Mouse (Mus musculus) CH12.LX (cell line): Measurements from ENCODE around the gene Ncoa6. TPM values are rescaled to one million over a fixed set of nuclear protein-coding genes. Genes with fewer than 3 reads are reported as not detected.

Experiments used
- DNase-seq: peaks from one replicate; pipeline ENCODE4 v3.0.0-alpha.2; 2013; ENCODE audit errors: extremely low read depth
- H3K27ac ChIP-seq: 2 replicates; pipeline ENCODE4 v1.5.1; 2012; ENCODE audit warnings: low read depth, mild to moderate bottlenecking, control low read depth, moderate library complexity; ENCODE audit not compliant: insufficient read depth
- H3K27me3 ChIP-seq: replicated peaks from 2 replicates; pipeline ENCODE3; 2012; ENCODE audit warnings: inconsistent platforms
- H3K36me3 ChIP-seq, 2 experiments: replicated peaks in 1 of 2; 2 replicates each; pipeline versions ENCODE3 to v1.6.1; 2012; ENCODE audit warnings: inconsistent platforms in 1 of 2, low read length in 1 of 2, mild to moderate bottlenecking in 1 of 2, mixed read lengths in 1 of 2, moderate library complexity in 1 of 2; ENCODE audit not compliant: control insufficient read depth in 1 of 2, insufficient read depth in 1 of 2
- H3K4me1 ChIP-seq, 2 experiments: 2 replicates each; pipeline ENCODE4 v1.6.1; 2012; ENCODE audit warnings: inconsistent platforms in 1 of 2, moderate library complexity in 1 of 2; ENCODE audit not compliant: insufficient read depth in 2 of 2, control insufficient read depth in 1 of 2
- H3K4me2 ChIP-seq: 2 replicates; pipeline ENCODE4 v1.6.1; 2012; ENCODE audit warnings: low read depth, mild to moderate bottlenecking, control low read depth; ENCODE audit not compliant: poor library complexity, insufficient read depth, severe bottlenecking
- H3K4me3 ChIP-seq, 3 experiments: fragments of 150-350 bp in 1 of 3; sonication (generic) in 1 of 3; replicated peaks in 1 of 3; 2 replicates each; pipeline versions ENCODE3 to v1.5.1; 2011 to 2012; ENCODE audit warnings: low read depth in 2 of 3, low read length in 2 of 3, mild to moderate bottlenecking in 2 of 3, moderate library complexity in 2 of 3, control low read depth in 1 of 3, improper control_type of control experiment in 1 of 3, inconsistent platforms in 1 of 3, mixed read lengths in 1 of 3; ENCODE audit not compliant: poor library complexity in 1 of 3
- H3K79me2 ChIP-seq: replicated peaks from 2 replicates; pipeline ENCODE4 v1.6.1; 2012; ENCODE audit warnings: mild to moderate bottlenecking, moderate library complexity; ENCODE audit not compliant: control insufficient read depth, poor library complexity, insufficient read depth, severe bottlenecking; ENCODE audit errors: extremely low read depth
- H3K9ac ChIP-seq: 2 replicates; pipeline ENCODE4 v1.6.1; 2012; ENCODE audit warnings: low read depth, mild to moderate bottlenecking, control low read depth, moderate library complexity; ENCODE audit not compliant: insufficient read depth
- H3K9me3 ChIP-seq: replicated peaks from 2 replicates; pipeline ENCODE3; 2012; ENCODE audit warnings: low read length, inconsistent platforms, mixed read lengths
- BHLHE40 ChIP-seq: IDR thresholded peaks from 2 replicates; pipeline ENCODE4 v1.6.1; 2011; ENCODE audit warnings: mild to moderate bottlenecking, low read depth, low read length, improper control_type of control experiment
- CTCF ChIP-seq, 2 experiments: IDR thresholded peaks in 1 of 2; conservative IDR thresholded peaks in 1 of 2; 2 replicates each; pipeline ENCODE4 v1.5.1; 2011 to 2012; ENCODE audit warnings: low read depth in 2 of 2, low read length in 2 of 2, improper control_type of control experiment in 1 of 2, inconsistent platforms in 1 of 2, mild to moderate bottlenecking in 1 of 2, moderate library complexity in 1 of 2
- E2F4 ChIP-seq: IDR thresholded peaks from 2 replicates; pipeline ENCODE4 v1.6.1; 2011; ENCODE audit warnings: low read depth, low read length, improper control_type of control experiment; ENCODE audit not compliant: insufficient replicate concordance
- EP300 ChIP-seq: IDR thresholded peaks from 2 replicates; pipeline ENCODE4 v1.6.1; 2011; ENCODE audit warnings: low read length, improper control_type of control experiment
- ETS1 ChIP-seq: conservative IDR thresholded peaks from 2 replicates; pipeline ENCODE4 v1.6.1; 2012; ENCODE audit warnings: low read depth, mild to moderate bottlenecking, inconsistent platforms, low read length, improper control_type of control experiment, moderate library complexity
- GABPA ChIP-seq: IDR thresholded peaks from 2 replicates; pipeline ENCODE4 v1.6.1; 2012; ENCODE audit warnings: low read depth, low read length, improper control_type of control experiment, inconsistent platforms; ENCODE audit not compliant: insufficient replicate concordance
- HCFC1 ChIP-seq: IDR thresholded peaks from 2 replicates; pipeline ENCODE4 v1.6.1; 2012; ENCODE audit warnings: low read depth, mild to moderate bottlenecking, inconsistent platforms, low read length, improper control_type of control experiment
- JUN ChIP-seq: IDR thresholded peaks from 2 replicates; pipeline ENCODE4 v1.6.1; 2011; ENCODE audit warnings: low read depth, mild to moderate bottlenecking, low read length, improper control_type of control experiment, moderate library complexity; ENCODE audit not compliant: insufficient read depth
- KAT2A ChIP-seq: IDR thresholded peaks from 2 replicates; pipeline ENCODE4 v1.6.1; 2012; ENCODE audit warnings: low read length, improper control_type of control experiment, inconsistent platforms; ENCODE audit not compliant: insufficient replicate concordance
- MAFK ChIP-seq: IDR thresholded peaks from 2 replicates; pipeline ENCODE4 v1.6.1; 2011; ENCODE audit warnings: low read length, improper control_type of control experiment; ENCODE audit not compliant: insufficient replicate concordance
- MAX ChIP-seq: IDR thresholded peaks from 2 replicates; pipeline ENCODE4 v1.6.1; 2011; ENCODE audit warnings: low read length, improper control_type of control experiment
- MAZ ChIP-seq: IDR thresholded peaks from 2 replicates; pipeline ENCODE4 v1.6.1; 2012; ENCODE audit warnings: low read depth, mild to moderate bottlenecking, inconsistent platforms, low read length, improper control_type of control experiment, moderate library complexity
- MEF2A ChIP-seq: IDR thresholded peaks from 2 replicates; pipeline ENCODE4 v1.6.1; 2014; ENCODE audit warnings: low read depth, mild to moderate bottlenecking, inconsistent platforms, low read length, improper control_type of control experiment, borderline replicate concordance
- MYC ChIP-seq: IDR thresholded peaks from 2 replicates; pipeline ENCODE4 v1.6.1; 2011; ENCODE audit warnings: low read depth, mild to moderate bottlenecking, improper control_type of control experiment, low read length
- NELFE ChIP-seq: IDR thresholded peaks from 2 replicates; pipeline ENCODE4 v1.6.1; 2011; ENCODE audit warnings: low read depth, low read length, improper control_type of control experiment
- NRF1 ChIP-seq: IDR thresholded peaks from 2 replicates; pipeline ENCODE4 v1.6.1; 2014; ENCODE audit warnings: low read depth, mild to moderate bottlenecking, inconsistent platforms, low read length, improper control_type of control experiment, moderate library complexity
- PAX5 ChIP-seq: IDR thresholded peaks from 2 replicates; pipeline ENCODE4 v1.6.1; 2012; ENCODE audit warnings: low read length, inconsistent platforms, mixed read lengths
- POLR2AphosphoS2 ChIP-seq: IDR thresholded peaks from 2 replicates; pipeline ENCODE4 v1.6.1; 2011; ENCODE audit warnings: low read depth, low read length, improper control_type of control experiment
- RAD21 ChIP-seq: IDR thresholded peaks from 2 replicates; pipeline ENCODE4 v1.6.1; 2011; ENCODE audit warnings: low read depth, mild to moderate bottlenecking, low read length, improper control_type of control experiment, moderate library complexity
- RCOR1 ChIP-seq: conservative IDR thresholded peaks from 2 replicates; pipeline ENCODE4 v1.6.1; 2012; ENCODE audit warnings: low read depth, mild to moderate bottlenecking, inconsistent platforms, low read length, improper control_type of control experiment
- SIN3A ChIP-seq: IDR thresholded peaks from 2 replicates; pipeline ENCODE4 v1.6.1; 2012; ENCODE audit warnings: low read length, improper control_type of control experiment, inconsistent platforms
- TBP ChIP-seq: conservative IDR thresholded peaks from 2 replicates; pipeline ENCODE4 v1.6.1; 2011; ENCODE audit warnings: low read depth, low read length, improper control_type of control experiment
- TCF12 ChIP-seq: IDR thresholded peaks from 2 replicates; pipeline ENCODE4 v1.6.1; 2014; ENCODE audit warnings: low read depth, mild to moderate bottlenecking, inconsistent platforms, low read length, improper control_type of control experiment
- UBTF ChIP-seq: IDR thresholded peaks from 2 replicates; pipeline ENCODE4 v1.6.1; 2012; ENCODE audit warnings: low read depth, mild to moderate bottlenecking, inconsistent platforms, low read length, improper control_type of control experiment, moderate library complexity
- ZKSCAN1 ChIP-seq: IDR thresholded peaks from 2 replicates; pipeline ENCODE4 v1.6.1; 2012; ENCODE audit warnings: low read depth, inconsistent platforms, low read length, improper control_type of control experiment, borderline replicate concordance
- ZMIZ1 ChIP-seq: IDR thresholded peaks from 2 replicates; pipeline ENCODE4 v1.6.1; 2012; ENCODE audit warnings: low read depth, mild to moderate bottlenecking, inconsistent platforms, low read length, improper control_type of control experiment
- dilution Hi-C: fragments of 300-500 bp; cut with MboI; formaldehyde crosslinking; loops from 2 replicates; pipeline ENCODE4 v1.14.3; 2020; ENCODE audit warnings: low sequenced_read_pairs; ENCODE audit not compliant: extremely low pct_unique_long_range_greater_than_20kb, extremely low pct_ligation_motif_present
- in situ Hi-C: fragments of 300-500 bp; cut with MboI; formaldehyde crosslinking; loops from 3 replicates; pipeline ENCODE4 v1.14.3; 2019; ENCODE audit warnings: low sequenced_read_pairs, low pct_ligation_motif_present, low pct_unique_long_range_greater_than_20kb, mixed read lengths
- polyA plus RNA-seq: library from polyadenylated mRNA; unstranded; fragments of >175 nt; gene quantifications from 2 replicates; pipeline ENCODE4 v1.2.1, GENCODE M21; 2012; ENCODE audit warnings: low read depth; ENCODE audit not compliant: insufficient read length
- total RNA-seq, 2 experiments: library from RNA; depleted of rRNA; stranded (reverse); fragments of 300-350 nt in 1 of 2; fragments of >200 nt in 1 of 2; gene quantifications; 2 replicates each; pipeline ENCODE4 v1.2.3; 2012 to 2014

Ncoa6 gene
- total and polyA plus RNA-seq, 3 experiments = 5.4 to 20.6 (median 5.9) TPM

GRCm38 (mm10) chr2:155388573-155388972 is 85.1 kb downstream of the Ncoa6 start:
- dilution Hi-C loops (no loop called here), in situ Hi-C loops (loop anchor here (5.0 to 25.0 kb wide), 2 partner anchors 151 to 301 kb away; partner anchors contain the start of gene Dynlrb1)
- H3K27me3 ChIP-seq = no peaks in the 10 kb centered on the region
- H3K27ac ChIP-seq = no peak overlapping the region
- H3K4me3 ChIP-seq = no peak overlapping the region
- TF ChIP-seq TBP (no peak), GABPA (no peak), MAFK (no peak)
- no peak overlapping the region for H3K4me2 ChIP-seq
- H3K79me2 ChIP-seq = no peaks in the 10 kb centered on the region
- H3K9me3 ChIP-seq = no peaks in the 10 kb centered on the region
- no peaks in the 10 kb centered on the region; a peak in 1 of 4 replicates for H3K4me1 ChIP-seq
- peaks cover 14 to 59% of the 10 kb centered on the region in 2 experiments for H3K36me3 ChIP-seq
- no peak overlapping the region for H3K9ac ChIP-seq
- DNase-seq = no peak

GRCm38 (mm10) chr2:155387052-155387451 is 86.6 kb downstream of the Ncoa6 start:
- Histone ChIP-seq H3K4me2 (no peak overlapping the region), H3K27me3 (no peaks in the 10 kb centered on the region), H3K9ac (no peak overlapping the region), H3K4me1 (peaks cover 0 to 11% of the 10 kb centered on the region in 2 experiments; a peak in 3 of 4 replicates), H3K9me3 (no peaks in the 10 kb centered on the region), H3K27ac (no peak overlapping the region), H3K36me3 (peaks cover 14 to 52% of the 10 kb centered on the region in 2 experiments), H3K4me3 (no peak overlapping the region), H3K79me2 (no peaks in the 10 kb centered on the region)
- no peak for TF ChIP-seq TCF12
- no peak for TF ChIP-seq KAT2A
- no peak for TF ChIP-seq GABPA
- no peak for TF ChIP-seq NELFE
- no peak for TF ChIP-seq POLR2AphosphoS2
- no peak for TF ChIP-seq HCFC1
- DNase-seq = no peak
- in situ Hi-C loops (loop anchor here (5.0 to 25.0 kb wide), 2 partner anchors 150 to 300 kb away; partner anchors contain the start of gene Dynlrb1), dilution Hi-C loops (no loop called here)

GRCm38 (mm10) chr2:155386534-155386899 is 87.2 kb downstream of the Ncoa6 start:
- H3K36me3 ChIP-seq = peaks cover 14 to 51% of the 10 kb centered on the region in 2 experiments
- in situ Hi-C loops (loop anchor here (5.0 to 25.0 kb wide), 2 partner anchors 149 to 299 kb away; partner anchors contain the start of gene Dynlrb1), dilution Hi-C loops (no loop called here)
- H3K4me1 ChIP-seq = peaks cover 0 to 11% of the 10 kb centered on the region in 2 experiments; a peak in 3 of 4 replicates
- no peak overlapping the region for H3K4me3 ChIP-seq
- no peak overlapping the region for H3K27ac ChIP-seq
- no peak for TF ChIP-seq CTCF (conservative IDR thresholded peaks at IDR 0.05 in 1 of 2, IDR thresholded peaks at IDR 0.05 in 1 of 2; ENCODE audit: low read depth in 2 of 2, low read length in 2 of 2)
- no peak for TF ChIP-seq MAX
- no peak for TF ChIP-seq MAZ
- TF ChIP-seq MYC = no peak
- TF ChIP-seq NRF1 = no peak
- no peak for TF ChIP-seq MEF2A
- no peak for TF ChIP-seq RCOR1
- TF ChIP-seq ETS1 = no peak
- TF ChIP-seq E2F4 = no peak
- TF ChIP-seq RAD21 = no peak
- TF ChIP-seq SIN3A = no peak
- no peak for TF ChIP-seq EP300
- TF ChIP-seq PAX5 = no peak
- TF ChIP-seq ZMIZ1 = no peak
- TF ChIP-seq BHLHE40 = no peak
- TF ChIP-seq ZKSCAN1 = no peak
- TF ChIP-seq NELFE = no peak
- no peak for TF ChIP-seq GABPA
- TF ChIP-seq UBTF = no peak
- TF ChIP-seq JUN = no peak
- H3K27me3 ChIP-seq = no peaks in the 10 kb centered on the region
- H3K4me2 ChIP-seq = no peak overlapping the region
- H3K79me2 ChIP-seq = no peaks in the 10 kb centered on the region
- H3K9ac ChIP-seq = no peak overlapping the region
- H3K9me3 ChIP-seq = no peaks in the 10 kb centered on the region
- DNase-seq = no peak
